Mouse (Mus musculus): ENCODE data around the gene Zcchc14.
"Not testable (repeated sequence)": the region's sequence is repeated elsewhere in the genome, so short reads cannot be mapped to it uniquely, and the experiment has no call there.

Zcchc14 gene

DNA sequence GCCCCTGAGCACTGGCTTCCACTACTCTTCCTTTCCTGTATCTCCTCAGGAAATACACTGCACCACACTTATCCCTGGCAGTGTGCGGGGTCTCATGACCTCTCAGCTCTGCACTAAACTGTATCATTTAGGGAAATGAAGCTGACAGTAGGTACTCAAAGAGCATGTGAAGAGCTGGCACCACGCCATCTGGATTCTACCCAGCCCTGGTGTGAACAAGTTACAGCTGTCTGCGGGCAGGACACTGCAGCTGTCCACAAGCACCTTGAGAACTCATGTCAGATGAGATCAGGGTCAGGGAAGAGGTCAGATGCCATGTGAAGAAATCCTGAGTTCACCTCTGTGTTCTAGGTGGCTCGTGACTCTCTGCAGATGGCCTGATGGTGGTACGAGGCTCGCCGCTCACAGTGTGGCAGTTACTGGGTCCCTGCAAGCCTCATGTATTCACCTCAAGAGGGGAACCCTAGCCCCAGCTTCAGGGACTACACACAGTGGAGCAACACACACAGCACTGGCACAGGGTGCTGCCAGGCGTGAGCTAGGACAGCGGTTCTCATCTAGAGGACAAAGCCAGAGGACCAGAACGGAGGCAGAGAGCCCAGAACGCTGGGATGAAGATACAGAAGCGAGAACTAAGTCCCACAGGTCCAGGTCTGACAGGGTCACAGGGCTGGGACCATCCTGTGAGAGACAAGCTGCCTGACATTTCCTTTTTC, 31.7 kb downstream of the Zcchc14 start:
- DNase-seq: peak; percentile 72 to 79

DNA sequence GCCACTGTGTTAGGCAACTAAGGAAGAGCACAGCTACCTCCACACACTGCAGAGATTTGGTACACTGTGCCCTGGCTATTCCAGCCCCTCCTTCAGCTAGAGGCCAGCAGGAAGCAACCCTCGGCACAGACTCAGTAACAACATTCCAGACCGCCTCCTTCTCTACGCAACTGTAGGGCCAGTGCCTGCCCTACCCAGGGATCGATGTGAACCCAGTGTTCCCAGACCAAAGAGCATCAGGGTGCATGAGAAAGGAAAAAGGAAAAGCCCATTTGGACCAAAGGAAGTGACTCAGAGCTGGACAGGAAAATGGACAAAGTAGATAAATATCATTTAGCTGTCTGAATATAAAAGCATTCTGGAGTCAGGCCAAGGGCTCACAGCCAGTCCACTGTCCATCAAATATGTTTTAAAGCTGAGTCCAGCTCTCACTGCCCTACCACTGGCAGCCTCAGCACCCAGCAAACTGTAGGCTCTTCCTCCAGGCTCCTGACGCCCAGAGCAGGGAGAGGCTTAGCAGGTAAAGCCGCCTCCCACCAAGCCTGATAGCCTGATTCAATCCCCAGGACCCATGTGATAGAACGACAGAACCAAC, 33.2 kb downstream of the Zcchc14 start:
- DNase-seq: peak; percentile 74 to 79

GRCm38 (mm10) chr8:121613419-121613818, 39.3 kb downstream of the Zcchc14 start:
- no peak for DNase-seq

- no peak for DNase-seq
These were observed 42.8 kb downstream of the Zcchc14 start for GRCm38 (mm10) chr8:121609916-121610315.

DNA sequence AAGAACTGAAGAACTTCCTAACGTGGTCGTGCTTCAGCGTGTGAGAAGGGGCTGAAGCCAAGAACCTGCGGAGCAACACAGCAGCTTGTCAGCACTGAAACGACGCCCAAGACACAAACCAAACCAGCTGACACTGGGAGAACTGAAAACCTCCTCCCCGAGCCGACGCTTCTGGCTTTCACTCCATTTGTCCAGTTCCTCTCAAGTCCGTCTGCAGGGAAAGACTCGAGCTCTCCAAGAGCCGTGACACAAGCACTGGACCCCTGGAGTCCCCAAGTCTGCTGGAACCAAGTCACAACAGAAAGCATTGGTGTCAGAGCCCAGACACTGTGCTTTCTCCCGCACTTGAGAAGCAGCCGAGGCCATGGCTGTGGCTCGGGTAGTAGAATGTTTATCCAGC, 43.5 kb downstream of the Zcchc14 start:
- DNase-seq: no peak

DNA sequence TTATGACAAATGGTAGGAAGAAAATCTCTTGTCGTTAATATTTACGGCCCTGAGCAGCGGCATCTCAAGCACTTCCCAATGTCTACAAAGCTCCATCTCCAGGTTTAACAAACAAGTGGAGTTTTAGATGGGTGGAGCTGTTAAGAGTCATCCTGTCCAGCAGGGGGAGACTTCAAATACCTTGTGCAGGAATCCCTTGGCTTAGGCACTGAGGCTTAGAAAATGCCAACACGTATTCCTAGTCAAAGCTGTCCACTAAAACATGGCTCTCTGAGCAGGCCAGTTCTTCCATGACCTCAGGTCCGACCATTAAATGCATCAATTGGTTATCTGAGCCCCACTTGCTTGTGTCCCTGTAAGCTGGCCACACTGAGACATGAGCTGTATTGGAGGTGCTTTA, 45.0 kb downstream of the Zcchc14 start:
- no peak for DNase-seq

- DNase-seq: no peak
These were observed 48.9 kb downstream of the Zcchc14 start for GRCm38 (mm10) chr8:121603801-121604200.

GRCm38 (mm10) chr8:121602860-121603259, 49.8 kb downstream of the Zcchc14 start:
- DNase-seq: peak; percentile 82 to 88

DNA sequence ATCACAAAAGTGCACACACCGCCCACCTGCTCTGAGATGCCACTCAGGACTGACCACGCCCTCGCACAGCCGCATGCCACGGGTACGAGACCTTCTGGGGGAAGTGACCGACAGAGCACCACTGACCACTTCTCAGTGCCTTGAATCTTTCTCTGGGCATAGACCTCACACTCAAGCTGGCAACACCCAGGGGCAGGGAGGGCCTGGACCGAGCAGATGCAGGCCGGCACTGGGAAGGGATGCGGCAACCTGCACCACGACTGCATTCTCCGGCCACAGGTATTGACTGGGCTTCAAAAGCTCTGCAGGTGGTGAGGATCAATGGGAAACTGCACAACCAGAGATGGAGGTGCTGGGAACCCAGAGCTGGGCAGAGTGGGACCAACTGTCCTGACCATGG, 50.3 kb downstream of the Zcchc14 start:
- no peak for DNase-seq

DNA sequence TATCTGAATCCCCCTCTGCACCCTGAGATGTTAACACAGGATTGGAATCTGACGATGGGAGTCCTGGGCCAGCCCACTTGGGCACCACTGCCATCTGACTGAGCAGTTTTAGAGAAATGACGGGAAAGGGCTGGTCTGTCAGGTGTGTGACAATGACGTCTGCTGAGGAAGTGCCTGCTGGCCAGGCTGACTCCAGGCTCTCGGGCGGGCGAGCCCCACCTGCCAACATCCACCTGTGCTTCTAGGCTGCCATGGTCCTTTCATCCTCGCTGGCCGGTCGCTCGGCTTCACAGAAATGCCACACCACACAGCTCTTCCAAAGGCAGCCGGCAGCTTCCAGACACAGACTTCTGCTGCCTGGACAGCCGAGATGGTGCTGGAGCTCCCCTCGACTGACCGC, 52.9 kb downstream of the Zcchc14 start:
- no peak for DNase-seq

GRCm38 (mm10) chr8:121598892-121599291, 53.8 kb downstream of the Zcchc14 start:
- peak; percentile 89 to 92 for DNase-seq

- DNase-seq: no peak
These were observed 54.5 kb downstream of the Zcchc14 start for GRCm38 (mm10) chr8:121598190-121598589.

- not testable (repeated sequence) for DNase-seq
These were observed 55.2 kb downstream of the Zcchc14 start for GRCm38 (mm10) chr8:121597492-121597891.

DNA sequence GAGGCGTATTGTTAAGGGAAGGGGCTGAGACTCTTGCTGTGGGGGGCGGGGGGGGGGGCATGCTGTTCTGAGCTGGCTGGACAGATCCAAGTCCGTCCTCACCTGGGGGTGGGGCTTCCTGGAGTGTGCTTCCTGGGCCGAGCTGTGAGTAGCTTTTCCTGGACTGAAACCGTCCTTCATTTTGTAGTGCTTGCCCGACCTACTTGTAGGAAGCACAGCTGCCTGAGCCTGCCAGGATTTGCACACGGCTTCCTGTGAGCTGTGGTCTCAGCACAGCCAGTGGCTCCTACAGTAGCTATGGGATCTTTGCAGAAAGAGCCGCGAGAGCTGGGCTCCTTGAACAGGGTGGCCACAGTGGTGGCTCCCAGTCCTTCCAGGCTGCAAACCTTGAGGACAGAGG, 58.7 kb downstream of the Zcchc14 start:
- peak; percentile 38 to 61 for DNase-seq

- no peak for DNase-seq
These were observed 59.4 kb downstream of the Zcchc14 start for GRCm38 (mm10) chr8:121593293-121593692.

DNA sequence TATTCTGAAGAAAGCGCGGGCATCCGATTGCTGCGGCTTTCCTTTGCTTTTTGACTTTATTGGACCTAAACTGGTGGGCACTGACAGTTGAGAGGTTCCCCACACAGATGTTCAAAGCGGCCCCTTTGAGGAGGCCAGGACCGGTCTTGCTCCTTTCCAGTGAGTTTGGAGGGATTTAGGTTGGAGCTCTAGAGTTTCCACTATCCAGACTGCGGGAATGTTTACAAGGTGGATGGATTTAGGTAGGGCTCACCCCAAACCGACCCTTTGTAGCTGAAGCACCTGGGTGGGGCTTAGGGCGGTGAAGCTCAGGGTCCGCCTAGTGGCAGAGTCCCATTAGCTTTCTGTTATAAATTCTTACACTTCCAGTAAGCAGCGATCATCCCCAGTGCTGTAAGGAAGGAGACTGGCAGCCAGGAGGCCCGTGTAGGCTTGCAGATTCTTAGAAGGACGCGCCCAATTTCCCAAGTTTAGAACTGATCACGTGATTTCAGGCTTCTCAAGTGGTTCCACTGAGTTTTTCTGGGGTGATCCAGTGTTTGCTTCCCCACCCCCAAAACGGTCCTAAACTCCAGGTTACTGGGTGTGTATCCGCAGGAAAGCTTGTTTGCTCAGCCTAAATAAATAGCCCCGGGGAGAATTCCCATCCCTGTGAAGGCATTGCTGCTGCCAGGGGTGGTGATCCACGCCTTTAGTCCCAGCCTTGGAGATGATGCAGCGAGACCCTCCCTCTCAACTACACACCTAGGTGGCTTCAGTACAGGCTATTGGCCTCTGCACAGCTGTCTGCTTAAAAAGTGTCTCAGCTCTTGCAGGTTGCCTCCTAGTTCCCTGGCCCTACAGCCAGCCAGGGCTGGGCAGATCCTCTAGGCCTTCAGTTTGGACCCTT, 61.3 kb downstream of the Zcchc14 start:
- peak; percentile 63 to 72 for DNase-seq

DNA sequence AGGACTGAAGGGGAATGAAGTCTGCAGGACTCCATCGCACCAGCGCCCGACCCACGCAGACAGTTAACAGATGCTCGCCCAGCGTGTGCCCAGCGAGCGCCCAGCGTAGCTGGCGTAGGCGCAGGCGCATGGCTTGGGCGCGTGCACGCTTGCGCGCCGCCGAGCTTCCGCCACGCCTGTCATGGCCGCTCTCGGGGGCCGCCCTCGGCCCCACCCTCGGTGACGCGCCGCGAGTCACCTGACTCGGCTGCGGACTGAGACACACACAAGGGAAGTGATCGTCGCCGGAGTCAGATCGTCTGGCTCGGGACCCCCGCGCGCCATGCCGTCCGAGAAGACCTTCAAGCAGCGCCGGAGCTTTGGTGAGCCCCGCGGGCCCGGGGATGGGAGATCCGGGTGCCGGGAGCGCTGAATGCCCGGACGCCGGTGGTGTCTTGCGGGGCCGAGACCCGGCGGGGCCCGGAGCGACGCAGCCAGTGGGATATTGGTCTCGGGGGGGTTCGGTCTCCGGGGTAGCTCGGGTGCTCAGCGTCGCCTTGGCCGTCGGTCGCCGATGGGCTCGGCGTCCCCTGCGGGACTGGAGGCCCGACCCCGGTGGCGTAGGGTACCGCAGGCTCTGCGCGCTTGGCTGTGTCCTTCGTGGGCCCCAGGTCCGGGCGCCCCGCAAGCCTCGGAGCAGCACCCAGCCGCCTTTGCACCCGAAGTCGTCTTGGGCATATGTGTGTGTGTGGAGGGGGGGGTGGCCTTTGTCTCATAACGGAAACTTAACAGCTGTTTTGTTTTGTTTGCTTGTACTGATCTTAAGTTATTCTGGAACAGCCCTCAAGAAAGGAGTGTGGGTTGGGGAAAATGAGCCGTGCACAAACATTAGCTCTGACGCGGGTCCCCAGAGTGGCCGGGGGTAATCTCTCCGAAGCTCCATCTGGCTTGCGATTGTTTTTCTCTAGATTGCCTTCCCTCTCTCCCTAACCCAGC, 62.2 kb downstream of the Zcchc14 start, which contains the start of gene Map1lc3b:
Gene Map1lc3b, plus strand, starts transcription at position 159 of the 975 bp plus-strand sequence.
- peak; percentile 95 to 96 for DNase-seq

DNA sequence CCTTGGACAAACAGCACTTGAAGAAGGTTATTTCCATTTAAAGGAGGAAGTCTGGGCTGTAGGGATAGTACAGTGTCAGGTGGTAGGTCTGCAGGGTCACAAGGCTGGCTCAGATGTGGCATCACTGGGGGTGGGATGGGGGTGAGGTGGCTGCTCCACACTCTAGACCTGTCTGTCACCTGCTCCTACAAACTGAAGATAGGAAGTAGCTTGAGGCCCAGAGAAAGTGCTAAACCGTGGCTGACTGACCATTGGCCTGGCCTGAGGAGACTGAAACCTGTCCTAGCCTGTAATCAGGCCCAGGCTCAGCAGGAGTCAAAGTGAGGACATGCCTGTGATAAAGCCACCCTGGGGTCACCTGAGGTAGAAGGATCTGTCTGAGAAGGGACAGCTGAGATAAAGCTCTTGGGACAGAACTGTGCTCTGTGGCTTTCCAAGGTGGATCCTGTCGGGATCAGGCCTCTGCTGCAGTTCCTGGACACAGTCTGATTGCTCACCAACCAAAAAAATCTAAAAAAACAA, 63.4 kb downstream of the Zcchc14 start:
- no peak for DNase-seq

DNA sequence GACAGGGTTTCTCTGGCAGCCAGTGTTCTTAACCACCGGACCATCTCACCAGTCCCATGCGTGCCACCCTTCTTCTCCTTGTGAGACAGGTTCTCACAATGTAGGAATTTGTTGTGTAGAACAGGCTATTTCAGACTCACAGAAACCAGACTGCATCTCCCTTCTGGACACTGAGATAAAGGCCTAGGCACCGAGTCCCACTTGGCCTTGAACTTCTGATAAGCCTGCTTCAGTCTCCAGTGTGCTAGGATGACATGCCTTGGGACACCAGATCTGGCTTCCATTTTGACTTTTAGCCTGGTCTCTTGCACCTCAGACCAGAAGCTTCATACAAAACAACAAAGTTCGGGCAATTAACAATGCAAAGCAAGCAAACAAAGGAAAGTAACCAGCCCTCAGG, 64.0 kb downstream of the Zcchc14 start:
- no peak for DNase-seq

DNA sequence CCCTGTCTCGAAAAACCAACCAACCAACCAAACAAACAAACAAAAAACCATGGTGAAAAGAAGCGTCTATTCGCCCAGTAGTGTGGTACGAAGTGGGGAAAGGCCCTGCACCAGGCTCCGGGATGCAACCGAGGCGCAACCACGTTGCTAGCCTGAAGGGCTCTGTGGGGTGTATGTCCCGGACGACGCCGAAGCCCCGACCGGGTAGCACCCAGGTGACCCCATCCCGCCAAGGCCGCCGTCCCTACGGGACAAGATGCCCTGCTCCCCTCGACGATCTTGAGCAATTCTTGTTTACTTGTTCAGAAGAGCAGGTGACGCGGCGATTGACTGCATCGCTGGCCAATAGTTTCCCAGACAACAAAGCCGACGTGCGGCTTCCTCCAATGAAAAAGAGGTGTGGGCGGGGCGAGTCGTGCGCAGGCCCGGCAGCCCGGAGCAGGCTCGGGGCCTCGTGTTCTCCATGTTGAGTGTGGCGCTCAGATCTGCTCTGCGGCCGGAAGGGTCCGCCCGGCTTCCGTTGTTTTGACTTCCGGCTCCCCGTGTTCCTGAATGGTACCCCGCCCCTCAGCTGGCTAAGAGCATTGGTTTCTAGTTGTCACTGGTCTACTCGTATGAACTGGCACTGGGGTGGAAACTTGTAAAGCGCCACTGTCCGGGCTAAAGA, 67.4 kb downstream of the Zcchc14 start:
- DNase-seq: peak; percentile 100

GRCm38 (mm10) chr8:121584730-121585129, 68.0 kb downstream of the Zcchc14 start:
- DNase-seq: no peak
